Mouse (Mus musculus) hindbrain, embryonic 14.5 days (tissue): ENCODE measurements around the gene Smg6. TPM values are rescaled to one million over a fixed set of nuclear protein-coding genes. Genes with fewer than 3 reads are reported as not detected.
"Not testable (repeated sequence)": the region's sequence is repeated elsewhere in the genome, so short reads cannot be mapped to it uniquely, and the experiment has no call there.

ENCODE experiments used
- ATAC-seq: fragments of 200-750 bp; cut with Nextera tagmentation; 2 replicates; pipeline ENCODE4 v1.8.0; 2017; ENCODE audit warnings: moderate number of reproducible peaks, mild to moderate bottlenecking, moderate TSS enrichment, moderate library complexity; ENCODE audit not compliant: low FRiP score
- DNase-seq: peaks from one replicate; pipeline ENCODE4 v3.0.0-alpha.2; 2015; ENCODE audit warnings: low spot score
- H3K27ac ChIP-seq: fragments of 300-500 bp; sonication (generic); 2 replicates; pipeline ENCODE4 v1.5.1; 2014; ENCODE audit warnings: mild to moderate bottlenecking, moderate library complexity
- H3K27me3 ChIP-seq: fragments of 300-500 bp; sonication (generic); 2 replicates; pipeline ENCODE4 v1.6.1; 2014; ENCODE audit warnings: mild to moderate bottlenecking, low read length, mixed read lengths; ENCODE audit not compliant: control insufficient read depth, insufficient read depth
- H3K36me3 ChIP-seq: fragments of 300-500 bp; sonication (generic); replicated peaks from 2 replicates; pipeline ENCODE4 v1.6.1; 2014; ENCODE audit not compliant: control insufficient read depth, insufficient read depth
- H3K4me1 ChIP-seq: fragments of 300-500 bp; sonication (generic); replicated peaks from 2 replicates; pipeline ENCODE4 v1.6.1; 2014; ENCODE audit warnings: antibody characterized with exemption, low read length, mixed read lengths; ENCODE audit not compliant: control insufficient read depth, insufficient read depth
- H3K4me2 ChIP-seq: fragments of 300-500 bp; sonication (generic); replicated peaks from 2 replicates; pipeline ENCODE4 v1.6.1; 2014; ENCODE audit warnings: mild to moderate bottlenecking, moderate library complexity
- H3K4me3 ChIP-seq: fragments of 300-500 bp; sonication (generic); replicated peaks from 2 replicates; pipeline ENCODE4 v1.5.1; 2014; ENCODE audit warnings: mild to moderate bottlenecking, low read length
- H3K9ac ChIP-seq: fragments of 300-500 bp; sonication (generic); 2 replicates; pipeline ENCODE4 v1.6.1; 2014
- H3K9me3 ChIP-seq: fragments of 300-500 bp; sonication (generic); 2 replicates; pipeline ENCODE4 v1.6.1; 2016; ENCODE audit warnings: low read length; ENCODE audit not compliant: control insufficient read depth
- WGBS: fragments of 180-500 bp; shearing (Covaris S2); extraction: QIAGEN DNeasy Blood & Tissue Kit; methylation state at CpG from one replicate; pipeline ENCODE4 v1.1.7; 2014; 5-methylcytosine and 5-hydroxymethylcytosine counted together
- polyA plus RNA-seq: library from polyadenylated mRNA; unstranded; fragments of >200 nt; fragmentation: Nextera tagmentation; extraction: Ambion mirVana; gene quantifications from 2 replicates; pipeline ENCODE4 v1.2.1, GENCODE M21; 2014

Smg6 gene
- polyA plus RNA-seq, 1 experiment from 2014 or later = 14.0 TPM

DNA sequence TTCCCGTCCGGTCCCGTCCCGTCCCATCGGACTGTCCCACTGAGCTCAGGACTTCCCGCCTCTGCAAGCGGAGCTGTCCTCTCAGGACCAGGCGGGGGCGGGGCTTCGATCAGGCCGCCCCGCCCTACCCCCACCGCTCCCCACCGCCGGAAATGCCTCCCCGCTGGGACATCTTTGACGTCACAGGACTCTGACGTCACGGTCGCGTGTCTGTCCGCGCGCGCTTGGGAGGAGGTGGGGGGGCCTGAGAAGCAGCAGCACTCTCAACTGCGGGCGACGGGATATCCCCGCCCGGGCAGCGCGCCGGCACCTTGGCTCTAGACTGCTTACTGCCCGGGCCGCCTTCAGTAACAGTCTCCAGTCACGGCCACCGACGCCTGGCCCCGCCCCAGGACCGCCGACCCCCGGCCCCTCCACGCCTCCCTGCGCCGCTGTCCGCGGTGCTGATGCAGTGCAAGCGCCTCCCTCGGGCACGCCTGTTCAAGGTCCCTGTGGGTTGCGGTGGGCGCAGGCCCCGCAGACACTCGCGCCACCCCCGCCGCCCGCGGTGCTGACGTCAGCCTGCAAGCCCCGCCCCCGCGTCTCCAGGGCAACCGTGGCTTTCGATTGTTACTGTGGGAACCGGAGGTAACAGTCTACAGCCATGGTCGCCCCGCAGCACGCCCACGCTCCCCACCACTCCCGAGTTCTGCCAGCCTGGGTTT, 247.6 kb downstream of the Smg6 start:
- Histone ChIP-seq H3K9me3 (no peaks in the 10 kb centered on the region), H3K4me1 (peaks cover 34% of the 10 kb centered on the region), H3K9ac (peak overlapping the region; percentile 69), H3K36me3 (peaks cover 16% of the 10 kb centered on the region), H3K4me3 (peak overlapping the region; percentile 79), H3K4me2 (peak overlapping the region; percentile 91), H3K27ac (peak overlapping the region; percentile 89), H3K27me3 (peaks cover 33% of the 10 kb centered on the region)
- WGBS = under 1% methylated on average over 61 of the region's 71 CpGs
- peak; percentile 61 for ATAC-seq
- peak; percentile 87 for DNase-seq

DNA sequence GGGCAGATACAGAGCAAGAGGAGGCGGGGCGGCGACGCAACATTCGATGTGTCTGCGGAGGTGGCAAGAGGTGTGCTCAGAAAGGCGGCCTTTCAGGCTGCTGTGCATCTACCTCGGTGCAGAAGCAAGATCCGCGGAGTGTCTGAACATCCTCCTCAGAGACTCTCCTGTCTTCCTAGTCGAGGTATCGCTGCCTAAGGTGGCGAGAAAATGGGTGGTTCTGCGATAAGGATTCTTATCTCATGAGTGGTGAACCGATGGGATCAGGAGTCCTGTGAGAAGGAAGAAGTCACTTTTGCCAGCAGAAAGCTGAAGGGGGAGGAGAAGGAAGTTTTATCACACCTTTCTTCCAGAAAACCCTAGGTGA, 248.2 kb downstream of the Smg6 start:
- Histone ChIP-seq H3K9ac (peak overlapping the region; percentile 69), H3K9me3 (no peaks in the 10 kb centered on the region), H3K4me1 (peaks cover 29% of the 10 kb centered on the region), H3K4me2 (peak overlapping the region; percentile 91), H3K4me3 (peak overlapping the region; percentile 79), H3K27ac (peak overlapping the region; percentile 89), H3K27me3 (peaks cover 28% of the 10 kb centered on the region), H3K36me3 (peaks cover 16% of the 10 kb centered on the region)
- WGBS = 2% methylated on average over 15 of the region's 15 CpGs
- no peak for ATAC-seq
- no peak for DNase-seq

DNA sequence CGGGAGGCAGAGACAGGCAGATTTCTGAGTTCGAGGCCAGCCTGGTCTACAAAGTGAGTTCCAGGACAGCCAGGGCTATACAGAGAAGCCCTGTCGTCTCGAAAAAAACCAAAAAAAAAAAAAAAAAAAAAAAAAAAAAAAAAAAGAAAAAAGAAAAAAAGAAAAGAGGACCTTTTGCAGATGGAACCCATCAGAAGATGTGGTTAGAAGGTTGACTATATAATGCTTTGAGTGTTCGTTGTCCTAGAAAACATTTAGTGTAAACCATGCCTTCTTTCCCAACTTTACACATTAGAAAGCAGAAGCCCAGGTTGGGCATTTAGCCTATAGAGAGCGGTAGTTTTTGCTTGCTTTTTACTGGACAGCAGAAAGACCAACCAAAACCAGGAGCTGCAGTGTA, 249.0 kb downstream of the Smg6 start:
- H3K9me3 ChIP-seq, ATAC-seq, DNase-seq, H3K4me3 ChIP-seq, H3K9ac ChIP-seq, H3K27ac ChIP-seq: not testable (repeated sequence)
- peaks cover 23% of the 10 kb centered on the region for H3K4me1 ChIP-seq
- H3K36me3 ChIP-seq = peaks cover 16% of the 10 kb centered on the region
- peaks cover 20% of the 10 kb centered on the region for H3K27me3 ChIP-seq
- 72% methylated on average over 6 of the region's 6 CpGs for WGBS
- peak overlapping the region; percentile 91; the same call in 1 of the 2 replicates for H3K4me2 ChIP-seq

DNA sequence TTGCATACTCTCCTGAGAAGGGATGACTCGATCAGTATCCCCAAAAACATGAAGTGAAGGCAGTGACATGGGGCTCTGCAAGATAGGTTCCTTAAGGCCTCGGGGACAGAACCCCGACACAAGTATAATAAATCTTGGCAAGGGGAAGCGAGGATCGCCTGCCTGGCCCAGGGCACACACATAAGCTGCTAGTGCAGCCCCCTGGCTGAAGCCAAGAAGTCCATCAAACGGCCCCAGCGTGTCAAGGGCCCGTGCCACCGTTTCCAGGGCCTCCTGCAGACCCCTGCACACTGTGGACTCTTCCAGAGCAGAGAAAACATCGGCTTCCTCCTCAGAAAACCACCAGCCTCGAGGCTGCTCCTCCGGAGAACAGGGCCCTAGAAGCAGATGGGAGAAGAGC, 252.4 kb downstream of the Smg6 start:
- Histone ChIP-seq H3K4me2 (peak overlapping the region; percentile 98), H3K36me3 (peaks cover 28% of the 10 kb centered on the region), H3K27ac (peak overlapping the region; percentile 83), H3K27me3 (0 out of 2 replicates have a peak, but pooled peaks cover 3% of the 10 kb centered on the region), H3K4me3 (peak overlapping the region; percentile 70), H3K9me3 (no peaks in the 10 kb centered on the region), H3K4me1 (peaks cover 13% of the 10 kb centered on the region), H3K9ac (peak overlapping the region; percentile 81)
- DNase-seq = no peak
- no peak for ATAC-seq
- 57% methylated on average over 12 of the region's 12 CpGs for WGBS

- H3K9me3 ChIP-seq = no peaks in the 10 kb centered on the region
Observed at GRCm38 (mm10) chr11:75178672-75179208, 253.1 kb downstream of the Smg6 start, which contains the start of gene Ovca2. Gene Ovca2, minus strand, starts transcription at chr11:75178835.

DNA sequence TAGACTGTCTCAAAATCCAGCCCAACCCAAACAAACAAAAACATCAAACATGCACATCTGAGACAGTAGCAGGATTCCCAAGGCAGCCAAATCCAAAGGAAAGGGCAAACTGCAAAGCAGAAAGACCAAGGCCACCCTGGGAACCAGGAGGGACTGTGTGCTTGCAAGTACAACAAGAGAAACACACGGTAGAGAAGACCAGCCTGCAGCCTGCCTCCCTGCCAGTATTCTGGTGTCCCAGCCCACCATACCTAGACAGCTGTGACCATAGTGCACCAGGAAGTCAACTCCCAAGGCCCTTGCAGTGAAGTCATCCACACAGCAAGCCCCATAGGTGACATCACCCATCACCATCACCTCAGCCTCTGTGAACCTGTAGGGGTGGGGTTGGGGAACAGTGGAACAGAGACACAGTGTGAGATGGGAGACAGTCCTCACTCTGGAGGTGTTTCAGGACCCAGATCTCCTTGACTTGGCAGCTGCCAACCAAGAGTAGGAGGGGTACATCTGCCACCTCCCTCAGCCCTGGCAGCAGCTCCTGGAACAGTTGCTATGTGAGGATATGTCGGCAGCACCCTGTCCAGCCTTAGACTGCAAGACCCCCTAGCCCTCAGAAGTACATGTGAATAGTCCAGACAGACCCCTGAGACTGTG, 258.4 kb downstream of the Smg6 start:
- Histone ChIP-seq H3K4me3 (no peak overlapping the region), H3K9me3 (no peaks in the 10 kb centered on the region), H3K27me3 (no peaks in the 10 kb centered on the region), H3K4me1 (peaks cover 13% of the 10 kb centered on the region; the same call in 1 of the 2 replicates), H3K36me3 (peaks cover 23% of the 10 kb centered on the region; the same call in 1 of the 2 replicates), H3K9ac (0 out of 2 replicates have a peak overlapping the region, but pooled peaks have one; percentile 20), H3K4me2 (no peak overlapping the region), H3K27ac (no peak overlapping the region)
- no peak for DNase-seq
- WGBS = 78% methylated on average over 2 of the region's 2 CpGs
- ATAC-seq = no peak

More at GRCm38 (mm10) chr11:75178672-75179208, 253.1 kb downstream of the Smg6 start, which contains the start of gene Ovca2:
- ATAC-seq (peak; percentile 95), DNase-seq (peak; percentile 88)
- under 1% methylated on average over 33 of the region's 33 CpGs for WGBS
- Histone ChIP-seq H3K4me3 (peak within 1 kb of the TSS; percentile 70), H3K27ac (peak within 1 kb of the TSS; percentile 83), H3K4me1 (peaks cover 13% of the 10 kb centered on the region), H3K27me3 (no peaks in the 10 kb centered on the region), H3K36me3 (peaks cover 35% of the 10 kb centered on the region), H3K4me2 (peak within 1 kb of the TSS; percentile 98), H3K9ac (peak within 1 kb of the TSS; percentile 81)

DNA sequence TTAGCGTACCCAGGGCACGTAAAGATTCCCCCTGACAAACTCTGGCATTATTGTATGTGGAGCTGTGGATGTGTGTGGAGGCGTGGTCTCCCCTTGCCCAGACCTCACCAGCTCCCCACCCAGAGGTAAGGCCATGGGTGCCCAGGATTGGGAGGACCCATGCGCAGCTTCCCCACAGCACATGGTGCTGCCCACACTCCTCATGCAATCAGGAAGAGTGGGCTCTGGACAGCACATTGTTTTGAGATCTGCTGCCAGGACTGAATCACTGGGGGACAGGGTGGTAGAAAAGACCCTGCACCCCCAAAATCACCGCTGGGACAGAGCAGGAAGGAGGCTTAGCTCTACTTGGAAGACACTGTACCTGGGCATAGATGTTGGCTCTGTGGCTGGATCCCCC, 258.9 kb downstream of the Smg6 start:
- H3K9me3 ChIP-seq = no peaks in the 10 kb centered on the region
- H3K27me3 ChIP-seq = no peaks in the 10 kb centered on the region
- no peak overlapping the region for H3K4me3 ChIP-seq
- peaks cover 17% of the 10 kb centered on the region for H3K4me1 ChIP-seq
- ATAC-seq (no peak), DNase-seq (no peak)
- WGBS = 95% methylated on average over 5 of the region's 5 CpGs
- H3K36me3 ChIP-seq = peaks cover 23% of the 10 kb centered on the region; the same call in 1 of the 2 replicates
- H3K27ac ChIP-seq = peak overlapping the region; percentile 43
- H3K9ac ChIP-seq = peak overlapping the region; percentile 20; the same call in 1 of the 2 replicates
- no peak overlapping the region for H3K4me2 ChIP-seq

GRCm38 (mm10) chr11:75184986-75185385, 259.4 kb downstream of the Smg6 start:
- Histone ChIP-seq H3K27me3 (no peaks in the 10 kb centered on the region), H3K9me3 (no peaks in the 10 kb centered on the region), H3K4me2 (no peak overlapping the region), H3K4me1 (peaks cover 21% of the 10 kb centered on the region), H3K27ac (peak overlapping the region; percentile 43), H3K36me3 (peaks cover 23% of the 10 kb centered on the region; the same call in 1 of the 2 replicates), H3K9ac (peak overlapping the region; percentile 20; the same call in 1 of the 2 replicates), H3K4me3 (no peak overlapping the region)
- ATAC-seq (no peak), DNase-seq (no peak)
- 47% methylated on average over 1 of the region's 2 CpGs for WGBS
